Mouse (Mus musculus): ENCODE data around the gene Fam174b. TPM values are rescaled to one million over a fixed set of nuclear protein-coding genes. Genes with fewer than 3 reads are reported as not detected.

The Fam174b gene
- polyA plus RNA-seq, 1 experiment from 2014 or later: 56.1 TPM

- WGBS: 72% methylated on average over 3 of the region's 3 CpGs
- ATAC-seq (ENCODE audit: insufficient number of reproducible peaks, insufficient read depth, low FRiP score, low read depth): no peak
- no peak overlapping the region for H3K4me2 ChIP-seq (replicated peaks; ENCODE audit: low read depth, low read length)
- no peaks in the 10 kb centered on the region for H3K9me3 ChIP-seq (ENCODE audit: control insufficient read depth, low read depth, low read length)
- H3K27me3 ChIP-seq (ENCODE audit: control insufficient read depth, insufficient read depth, low read length): no peaks in the 10 kb centered on the region
- no peak overlapping the region for H3K4me3 ChIP-seq (ENCODE audit: low read depth, low read length)
- peaks cover 8% of the 10 kb centered on the region for H3K36me3 ChIP-seq (ENCODE audit: control insufficient read depth, insufficient read depth, low read length)
- H3K4me1 ChIP-seq (ENCODE audit: control insufficient read depth, insufficient read depth, low read length): peaks cover 3% of the 10 kb centered on the region; the same call in 1 of the 2 replicates
- no peak overlapping the region for H3K9ac ChIP-seq (replicated peaks; ENCODE audit: low read depth, low read length)
- no peak overlapping the region for H3K27ac ChIP-seq (ENCODE audit: low read length)
Observed at GRCm38 (mm10) chr7:73777777-73778176, 37.7 kb downstream of the Fam174b start.

- no peak overlapping the region for H3K4me3 ChIP-seq (ENCODE audit: low read depth, low read length)
- ATAC-seq (ENCODE audit: insufficient number of reproducible peaks, insufficient read depth, low FRiP score, low read depth): no peak
- H3K27ac ChIP-seq (ENCODE audit: low read length): no peak overlapping the region
- H3K36me3 ChIP-seq (ENCODE audit: control insufficient read depth, insufficient read depth, low read length): no peaks in the 10 kb centered on the region
- 87% methylated on average over 4 of the region's 4 CpGs for WGBS
- no peak overlapping the region for H3K9ac ChIP-seq (replicated peaks; ENCODE audit: low read depth, low read length)
- H3K4me2 ChIP-seq (replicated peaks; ENCODE audit: low read depth, low read length): no peak overlapping the region
- H3K27me3 ChIP-seq (ENCODE audit: control insufficient read depth, insufficient read depth, low read length): no peaks in the 10 kb centered on the region
- H3K9me3 ChIP-seq (ENCODE audit: control insufficient read depth, low read depth, low read length): no peaks in the 10 kb centered on the region
- no peaks in the 10 kb centered on the region for H3K4me1 ChIP-seq (ENCODE audit: control insufficient read depth, insufficient read depth, low read length)
Observed at GRCm38 (mm10) chr7:73784736-73785428, 44.8 kb downstream of the Fam174b start.

GRCm38 (mm10) chr7:73785815-73786214, 45.7 kb downstream of the Fam174b start:
- Histone ChIP-seq H3K36me3 (ENCODE audit: control insufficient read depth, insufficient read depth, low read length) (no peaks in the 10 kb centered on the region), H3K9me3 (ENCODE audit: control insufficient read depth, low read depth, low read length) (no peaks in the 10 kb centered on the region), H3K4me3 (ENCODE audit: low read depth, low read length) (no peak overlapping the region), H3K27ac (ENCODE audit: low read length) (no peak overlapping the region), H3K4me1 (ENCODE audit: control insufficient read depth, insufficient read depth, low read length) (no peaks in the 10 kb centered on the region), H3K9ac (replicated peaks; ENCODE audit: low read depth, low read length) (no peak overlapping the region), H3K27me3 (ENCODE audit: control insufficient read depth, insufficient read depth, low read length) (no peaks in the 10 kb centered on the region), H3K4me2 (replicated peaks; ENCODE audit: low read depth, low read length) (no peak overlapping the region)
- no peak for ATAC-seq (ENCODE audit: insufficient number of reproducible peaks, insufficient read depth, low FRiP score, low read depth)
- WGBS: 90% methylated on average over 4 of the region's 4 CpGs

GRCm38 (mm10) chr7:73787513-73787912, 47.4 kb downstream of the Fam174b start:
- ATAC-seq (ENCODE audit: insufficient number of reproducible peaks, insufficient read depth, low FRiP score, low read depth): no peak
- Histone ChIP-seq H3K27ac (ENCODE audit: low read length) (no peak overlapping the region), H3K9ac (replicated peaks; ENCODE audit: low read depth, low read length) (no peak overlapping the region), H3K4me1 (ENCODE audit: control insufficient read depth, insufficient read depth, low read length) (no peaks in the 10 kb centered on the region), H3K36me3 (ENCODE audit: control insufficient read depth, insufficient read depth, low read length) (no peaks in the 10 kb centered on the region), H3K4me3 (ENCODE audit: low read depth, low read length) (no peak overlapping the region), H3K4me2 (replicated peaks; ENCODE audit: low read depth, low read length) (no peak overlapping the region), H3K27me3 (ENCODE audit: control insufficient read depth, insufficient read depth, low read length) (no peaks in the 10 kb centered on the region), H3K9me3 (ENCODE audit: control insufficient read depth, low read depth, low read length) (no peaks in the 10 kb centered on the region)
- WGBS: 80% methylated on average over 8 of the region's 8 CpGs

GRCm38 (mm10) chr7:73791096-73791495, 51.0 kb downstream of the Fam174b start:
- WGBS: 36% methylated on average over 8 of the region's 8 CpGs
- Histone ChIP-seq H3K4me2 (replicated peaks; ENCODE audit: low read depth, low read length) (no peak overlapping the region), H3K4me1 (ENCODE audit: control insufficient read depth, insufficient read depth, low read length) (no peaks in the 10 kb centered on the region)

GRCm38 (mm10) chr7:73792155-73792554, 52.1 kb downstream of the Fam174b start:
- Histone ChIP-seq H3K4me2 (replicated peaks; ENCODE audit: low read depth, low read length) (no peak overlapping the region), H3K4me3 (ENCODE audit: low read depth, low read length) (no peak overlapping the region), H3K27me3 (ENCODE audit: control insufficient read depth, insufficient read depth, low read length) (no peaks in the 10 kb centered on the region), H3K27ac (ENCODE audit: low read length) (no peak overlapping the region), H3K4me1 (ENCODE audit: control insufficient read depth, insufficient read depth, low read length) (no peaks in the 10 kb centered on the region), H3K36me3 (ENCODE audit: control insufficient read depth, insufficient read depth, low read length) (no peaks in the 10 kb centered on the region), H3K9me3 (ENCODE audit: control insufficient read depth, low read depth, low read length) (no peaks in the 10 kb centered on the region), H3K9ac (replicated peaks; ENCODE audit: low read depth, low read length) (no peak overlapping the region)
- WGBS: 53% methylated on average over 4 of the region's 4 CpGs
- ATAC-seq (ENCODE audit: insufficient number of reproducible peaks, insufficient read depth, low FRiP score, low read depth): no peak

More at GRCm38 (mm10) chr7:73791096-73791495, 51.0 kb downstream of the Fam174b start:
- no peaks in the 10 kb centered on the region for H3K27me3 ChIP-seq (ENCODE audit: control insufficient read depth, insufficient read depth, low read length)
- H3K9ac ChIP-seq (replicated peaks; ENCODE audit: low read depth, low read length): no peak overlapping the region
- H3K36me3 ChIP-seq (ENCODE audit: control insufficient read depth, insufficient read depth, low read length): no peaks in the 10 kb centered on the region
- no peak for ATAC-seq (ENCODE audit: insufficient number of reproducible peaks, insufficient read depth, low FRiP score, low read depth)
- H3K9me3 ChIP-seq (ENCODE audit: control insufficient read depth, low read depth, low read length): no peaks in the 10 kb centered on the region
- no peak overlapping the region for H3K4me3 ChIP-seq (ENCODE audit: low read depth, low read length)
- no peak overlapping the region for H3K27ac ChIP-seq (ENCODE audit: low read length)

- WGBS: 51% methylated on average over 3 of the region's 3 CpGs
- Histone ChIP-seq H3K9ac (replicated peaks; ENCODE audit: low read depth, low read length) (no peak overlapping the region), H3K4me3 (ENCODE audit: low read depth, low read length) (no peak overlapping the region), H3K27me3 (ENCODE audit: control insufficient read depth, insufficient read depth, low read length) (no peaks in the 10 kb centered on the region), H3K9me3 (ENCODE audit: control insufficient read depth, low read depth, low read length) (no peaks in the 10 kb centered on the region), H3K4me2 (replicated peaks; ENCODE audit: low read depth, low read length) (no peak overlapping the region), H3K36me3 (ENCODE audit: control insufficient read depth, insufficient read depth, low read length) (no peaks in the 10 kb centered on the region), H3K4me1 (ENCODE audit: control insufficient read depth, insufficient read depth, low read length) (no peaks in the 10 kb centered on the region), H3K27ac (ENCODE audit: low read length) (no peak overlapping the region)
- no peak for ATAC-seq (ENCODE audit: insufficient number of reproducible peaks, insufficient read depth, low FRiP score, low read depth)
Observed at GRCm38 (mm10) chr7:73792641-73793040, 52.5 kb downstream of the Fam174b start.

GRCm38 (mm10) chr7:73809261-73809660, 69.2 kb downstream of the Fam174b start:
- 63% methylated on average over 2 of the region's 2 CpGs for WGBS
- no peak for ATAC-seq (ENCODE audit: insufficient number of reproducible peaks, insufficient read depth, low FRiP score, low read depth)
- Histone ChIP-seq H3K27ac (ENCODE audit: low read length) (no peak overlapping the region), H3K4me2 (replicated peaks; ENCODE audit: low read depth, low read length) (no peak overlapping the region), H3K4me1 (ENCODE audit: control insufficient read depth, insufficient read depth, low read length) (no peaks in the 10 kb centered on the region), H3K4me3 (ENCODE audit: low read depth, low read length) (no peak overlapping the region), H3K27me3 (ENCODE audit: control insufficient read depth, insufficient read depth, low read length) (no peaks in the 10 kb centered on the region), H3K9me3 (ENCODE audit: control insufficient read depth, low read depth, low read length) (no peaks in the 10 kb centered on the region), H3K36me3 (ENCODE audit: control insufficient read depth, insufficient read depth, low read length) (no peaks in the 10 kb centered on the region), H3K9ac (replicated peaks; ENCODE audit: low read depth, low read length) (no peak overlapping the region)

- no peak overlapping the region for H3K4me2 ChIP-seq (replicated peaks; ENCODE audit: low read depth, low read length)
- no peak overlapping the region for H3K9ac ChIP-seq (replicated peaks; ENCODE audit: low read depth, low read length)
- no peaks in the 10 kb centered on the region for H3K4me1 ChIP-seq (ENCODE audit: control insufficient read depth, insufficient read depth, low read length)
- no peaks in the 10 kb centered on the region for H3K9me3 ChIP-seq (ENCODE audit: control insufficient read depth, low read depth, low read length)
- H3K27me3 ChIP-seq (ENCODE audit: control insufficient read depth, insufficient read depth, low read length): no peaks in the 10 kb centered on the region
- H3K36me3 ChIP-seq (ENCODE audit: control insufficient read depth, insufficient read depth, low read length): no peaks in the 10 kb centered on the region
- no peak overlapping the region for H3K4me3 ChIP-seq (ENCODE audit: low read depth, low read length)
- no peak overlapping the region for H3K27ac ChIP-seq (ENCODE audit: low read length)
- no peak for ATAC-seq (ENCODE audit: insufficient number of reproducible peaks, insufficient read depth, low FRiP score, low read depth)
- WGBS: 87% methylated on average over 7 of the region's 7 CpGs
Observed at GRCm38 (mm10) chr7:73811439-73811838, 71.3 kb downstream of the Fam174b start.
